Mouse (Mus musculus): Measurements from ENCODE around the gene 4930524B15Rik.

DNA sequence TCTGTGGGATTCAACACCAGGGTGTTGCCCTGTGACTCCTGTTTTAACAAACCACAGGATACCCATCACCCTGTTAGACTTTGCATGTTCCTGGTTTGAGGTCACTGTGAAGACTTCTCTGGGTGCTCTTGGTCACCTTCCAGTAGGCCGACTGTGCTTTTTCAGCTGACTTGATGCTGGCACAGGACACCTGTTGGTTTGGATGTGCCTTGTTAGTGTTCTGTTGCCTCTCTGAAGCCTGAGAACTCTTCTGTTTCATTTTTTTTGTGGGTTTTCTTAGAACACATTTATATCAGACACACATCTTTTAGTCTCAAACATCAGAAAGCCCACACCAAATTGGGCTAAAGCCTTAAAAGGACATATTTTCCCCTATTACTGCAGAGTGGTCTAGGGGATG lies 48.2 kb downstream of the 4930524B15Rik start:
- no peak for TF ChIP-seq POLR2A (IDR thresholded peaks at IDR 0.05; ENCODE audit: borderline replicate concordance, insufficient read depth, low read length)
- TF ChIP-seq CTCF (IDR thresholded peaks at IDR 0.05; ENCODE audit: borderline replicate concordance, insufficient read depth, low read depth, low read length) = no peak

Data from cerebellum, adult 2 months (tissue).